Mouse (Mus musculus) ES-E14 (cell line): Measurements from ENCODE around the gene Tmprss7. TPM values are rescaled to one million over a fixed set of nuclear protein-coding genes. Genes with fewer than 3 reads are reported as not detected.

Experiments
- DNase-seq: peaks from one replicate; pipeline ENCODE4 v3.0.0-alpha.2; 2013; ENCODE audit warnings: low read depth, low spot score
- H3K27ac ChIP-seq: 2 replicates; pipeline ENCODE4 v1.5.1; 2012; ENCODE audit warnings: low read depth, mild to moderate bottlenecking, low read length, moderate library complexity, mixed read lengths; ENCODE audit not compliant: poor library complexity, insufficient read depth, severe bottlenecking
- H3K36me3 ChIP-seq: 2 replicates; pipeline ENCODE4 v1.6.1; 2012; ENCODE audit warnings: mild to moderate bottlenecking, low read length, moderate library complexity, mixed read lengths; ENCODE audit not compliant: control insufficient read depth, poor library complexity, insufficient read depth, severe bottlenecking
- H3K4me1 ChIP-seq, 2 experiments: fragments of 150-350 bp in 1 of 2; sonication (generic) in 1 of 2; 2 replicates each; pipeline ENCODE4 v1.6.1; 2012; ENCODE audit warnings: low read length in 2 of 2, mild to moderate bottlenecking in 1 of 2, mixed read lengths in 1 of 2; ENCODE audit not compliant: control insufficient read depth in 2 of 2, insufficient read depth in 2 of 2, poor library complexity in 1 of 2
- H3K4me3 ChIP-seq, 2 experiments: fragments of 150-350 bp in 1 of 2; sonication (generic) in 1 of 2; 2 replicates each; pipeline ENCODE4 v1.5.1; 2012; ENCODE audit warnings: low read length in 2 of 2, low read depth in 1 of 2, mild to moderate bottlenecking in 1 of 2, mixed read lengths in 1 of 2; ENCODE audit not compliant: insufficient read depth in 1 of 2, poor library complexity in 1 of 2, severe bottlenecking in 1 of 2
- H3K9ac ChIP-seq: 2 replicates; pipeline ENCODE4 v1.6.1; 2012; ENCODE audit warnings: low read depth, mild to moderate bottlenecking, low read length, mixed read lengths; ENCODE audit not compliant: poor library complexity, insufficient read depth, severe bottlenecking
- H3K9me3 ChIP-seq: fragments of 150-350 bp; sonication (generic); 2 replicates; pipeline ENCODE4 v1.6.1; 2012; ENCODE audit warnings: low read depth, mild to moderate bottlenecking, low read length; ENCODE audit not compliant: control insufficient read depth, insufficient read depth
- CHD2 ChIP-seq: IDR thresholded peaks from 2 replicates; pipeline ENCODE4 v1.6.1; 2014; ENCODE audit warnings: mild to moderate bottlenecking, low read depth, low read length, inconsistent platforms
- HCFC1 ChIP-seq: IDR thresholded peaks from 2 replicates; pipeline ENCODE4 v1.6.1; 2012; ENCODE audit warnings: low read length, inconsistent platforms, borderline replicate concordance; ENCODE audit not compliant: insufficient read depth
- MAFK ChIP-seq: IDR thresholded peaks from 2 replicates; pipeline ENCODE4 v1.6.1; 2014; ENCODE audit warnings: mild to moderate bottlenecking, low read depth, low read length, inconsistent platforms; ENCODE audit not compliant: insufficient read depth
- ZC3H11A ChIP-seq: IDR thresholded peaks from 2 replicates; pipeline ENCODE4 v1.6.1; 2012; ENCODE audit warnings: low read depth, mild to moderate bottlenecking, inconsistent platforms, low read length, borderline replicate concordance
- ZNF384 ChIP-seq: IDR thresholded peaks from 2 replicates; pipeline ENCODE4 v1.6.1; 2012; ENCODE audit warnings: low read depth, low read length, inconsistent platforms
- in situ Hi-C, 2 experiments: fragments of 600-800 bp; cut with MboI; formaldehyde crosslinking; loops; one replicate each; pipeline ENCODE4 v1.15.1; 2025; ENCODE audit warnings: low sequenced_read_pairs in 2 of 2, inconsistent platforms in 1 of 2; ENCODE audit not compliant: unreplicated experiment in 2 of 2
- total RNA-seq: library from RNA; depleted of rRNA; stranded (reverse); fragments of 300-350 nt; gene quantifications from 2 replicates; pipeline ENCODE4 v1.2.3, GENCODE M21; 2012

The Tmprss7 gene
- total RNA-seq, 1 experiment = 0.09 TPM

DNA sequence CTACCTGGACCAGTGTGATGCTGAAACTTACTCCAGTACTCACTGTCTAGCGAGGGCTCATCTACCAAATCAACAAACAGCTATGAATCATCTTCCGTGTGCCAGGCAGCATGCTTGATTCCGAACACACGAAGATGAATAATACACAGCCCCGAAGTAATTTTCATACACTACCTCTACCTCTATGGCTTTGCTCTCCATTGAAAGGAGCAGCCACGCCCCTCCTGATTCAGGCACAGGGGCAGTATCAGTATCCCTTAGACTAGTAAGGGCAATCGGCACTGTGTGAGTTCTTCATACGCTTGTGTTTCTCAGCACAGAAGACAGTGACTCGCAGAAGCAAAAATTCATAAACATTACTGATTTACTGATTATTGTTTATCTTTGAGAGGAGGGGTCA lies 39.0 kb downstream of the Tmprss7 start:
- no peak overlapping the region for H3K4me3 ChIP-seq
- H3K27ac ChIP-seq = no peak overlapping the region
- no peak for TF ChIP-seq ZC3H11A
- no peak for TF ChIP-seq ZNF384
- TF ChIP-seq MAFK = no peak
- no peak for TF ChIP-seq HCFC1
- no peak for TF ChIP-seq CHD2
- DNase-seq = no peak
- no peak overlapping the region for H3K9ac ChIP-seq
- no peaks in the 10 kb centered on the region for H3K9me3 ChIP-seq
- 0 out of 4 replicates have a peak, but pooled peaks cover 0 to 2% of the 10 kb centered on the region in 2 experiments for H3K4me1 ChIP-seq
- in situ Hi-C loops = no loop called here
- H3K36me3 ChIP-seq = no peaks in the 10 kb centered on the region

DNA sequence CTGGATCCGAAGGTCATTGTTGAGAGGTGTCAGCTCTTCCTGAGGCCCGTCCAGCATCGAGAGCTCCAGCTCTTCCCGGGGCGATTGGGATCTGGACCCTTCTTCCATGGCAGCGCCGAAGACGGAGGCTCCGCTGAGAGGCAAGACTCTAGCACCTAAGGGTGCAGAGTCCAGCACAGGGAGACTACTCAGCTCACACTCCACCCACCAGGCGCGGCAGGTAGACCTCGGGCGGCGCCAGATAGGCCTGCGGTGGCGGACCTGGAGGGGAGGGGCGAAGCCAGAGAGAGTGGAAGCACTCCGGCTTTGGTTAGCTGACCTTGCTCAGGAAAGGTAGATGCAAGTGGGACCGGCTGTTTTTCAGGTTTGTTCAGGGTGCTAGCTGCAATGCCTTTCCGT lies 39.5 kb downstream of the Tmprss7 start, which contains the start of gene BC016579:
BC016579 (minus strand) TSS at position 135 of the 399 bp plus-strand sequence.
- peak within 1 kb of the TSS; percentile 36 to 59 for H3K4me3 ChIP-seq
- 0 out of 4 replicates have a peak, but pooled peaks cover 0 to 2% of the 10 kb centered on the region in 2 experiments for H3K4me1 ChIP-seq
- H3K9ac ChIP-seq = no peak within 1 kb of the TSS
- no peak for DNase-seq
- in situ Hi-C loops = no loop called here
- H3K36me3 ChIP-seq = no peaks in the 10 kb centered on the region
- H3K9me3 ChIP-seq = no peaks in the 10 kb centered on the region
- TF ChIP-seq MAFK = no peak
- TF ChIP-seq ZNF384 = no peak
- no peak for TF ChIP-seq HCFC1
- no peak for TF ChIP-seq ZC3H11A
- TF ChIP-seq CHD2 = no peak
- H3K27ac ChIP-seq = no peak within 1 kb of the TSS

- no peak for TF ChIP-seq HCFC1
- no peak for TF ChIP-seq CHD2
- TF ChIP-seq MAFK = no peak
- no peak for TF ChIP-seq ZC3H11A
- no peak for TF ChIP-seq ZNF384
- H3K9me3 ChIP-seq = no peaks in the 10 kb centered on the region
- H3K36me3 ChIP-seq = no peaks in the 10 kb centered on the region
- peak overlapping the region; percentile 36 to 59 for H3K4me3 ChIP-seq
- H3K27ac ChIP-seq = no peak overlapping the region
- in situ Hi-C loops = no loop called here
- no peak overlapping the region for H3K9ac ChIP-seq
- 0 out of 4 replicates have a peak, but pooled peaks cover 0 to 2% of the 10 kb centered on the region in 2 experiments for H3K4me1 ChIP-seq
- no peak for DNase-seq
Observed at GRCm38 (mm10) chr16:45653009-45653933, 40.2 kb downstream of the Tmprss7 start.

- DNase-seq = no peak
- Histone ChIP-seq H3K4me3 (no peak overlapping the region), H3K9me3 (no peaks in the 10 kb centered on the region), H3K27ac (no peak overlapping the region), H3K4me1 (0 out of 4 replicates have a peak, but pooled peaks cover 0 to 2% of the 10 kb centered on the region in 2 experiments), H3K36me3 (no peaks in the 10 kb centered on the region), H3K9ac (no peak overlapping the region)
- TF ChIP-seq HCFC1 (no peak), ZC3H11A (no peak), MAFK (no peak), CHD2 (no peak), ZNF384 (no peak)
- in situ Hi-C loops = no loop called here
Observed at GRCm38 (mm10) chr16:45651497-45651896, 42.0 kb downstream of the Tmprss7 start.
